Mouse (Mus musculus) liver, embryonic 14.5 days (tissue): Measurements from ENCODE around the gene Myof. TPM values are rescaled to one million over a fixed set of nuclear protein-coding genes. Genes with fewer than 3 reads are reported as not detected.
A peak's percentile ranks its signal among the peaks of the same experiment; 100 is the strongest.

ENCODE experiments used
- ATAC-seq: fragments of 200-750 bp; cut with Nextera tagmentation; 2 replicates; pipeline ENCODE4 v1.8.0; 2017; ENCODE audit warnings: moderate number of reproducible peaks, mild to moderate bottlenecking, moderate library complexity; ENCODE audit not compliant: insufficient read depth
- DNase-seq, 3 experiments: peaks; one replicate each; pipeline ENCODE4 v3.0.0-alpha.2; 2012 to 2013; ENCODE audit warnings: low read depth in 3 of 3, low spot score in 3 of 3
- H3K27ac ChIP-seq: fragments of 300-500 bp; sonication (generic); 2 replicates; pipeline ENCODE4 v1.5.1; 2014; ENCODE audit warnings: moderate library complexity, mild to moderate bottlenecking, control low read depth, inconsistent platforms
- H3K27me3 ChIP-seq: fragments of 300-500 bp; sonication (generic); 2 replicates; pipeline ENCODE4 v1.6.1; 2014; ENCODE audit warnings: mild to moderate bottlenecking, low read length, moderate library complexity; ENCODE audit not compliant: control insufficient read depth, insufficient read depth
- H3K36me3 ChIP-seq: fragments of 300-500 bp; sonication (generic); replicated peaks from 2 replicates; pipeline ENCODE4 v1.6.1; 2014; ENCODE audit warnings: low read depth; ENCODE audit not compliant: control insufficient read depth, insufficient read depth
- H3K4me1 ChIP-seq, 2 experiments: fragments of 200-500 bp in 1 of 2; fragments of 300-500 bp in 1 of 2; sonication (generic) in 1 of 2; replicated peaks; 2 replicates each; pipeline ENCODE4 v1.6.1; 2012 to 2014; ENCODE audit warnings: antibody characterized with exemption in 1 of 2, inconsistent platforms in 1 of 2, low read length in 1 of 2; ENCODE audit not compliant: control insufficient read depth in 2 of 2, insufficient read depth in 2 of 2
- H3K4me2 ChIP-seq: fragments of 300-500 bp; sonication (generic); 2 replicates; pipeline ENCODE4 v1.6.1; 2014; ENCODE audit warnings: low read depth, mild to moderate bottlenecking, control low read depth, moderate library complexity
- H3K4me3 ChIP-seq, 2 experiments: fragments of 200-500 bp in 1 of 2; fragments of 300-500 bp in 1 of 2; sonication (generic) in 1 of 2; 2 replicates each; pipeline ENCODE4 v1.5.1; 2012 to 2014; ENCODE audit warnings: low read depth in 2 of 2, low read length in 2 of 2, mild to moderate bottlenecking in 2 of 2, control low read depth in 1 of 2, inconsistent platforms in 1 of 2, moderate library complexity in 1 of 2; ENCODE audit not compliant: insufficient read depth in 1 of 2
- H3K9ac ChIP-seq: fragments of 300-500 bp; sonication (generic); replicated peaks from 2 replicates; pipeline ENCODE4 v1.6.1; 2014; ENCODE audit warnings: mild to moderate bottlenecking, control low read depth, moderate library complexity
- H3K9me3 ChIP-seq: fragments of 300-500 bp; sonication (generic); 2 replicates; pipeline ENCODE4 v1.6.1; 2016; ENCODE audit warnings: low read length, mixed read lengths; ENCODE audit not compliant: control insufficient read depth
- CTCF ChIP-seq: IDR thresholded peaks from 2 replicates; pipeline ENCODE4 v1.5.1; 2016; ENCODE audit warnings: antibody characterized with exemption, low read depth, control low read depth
- EP300 ChIP-seq: IDR thresholded peaks from 2 replicates; pipeline ENCODE4 v1.6.1; 2016; ENCODE audit warnings: antibody characterized with exemption, low read depth
- WGBS: fragments of 180-500 bp; shearing (Covaris S2); extraction: QIAGEN DNeasy Blood & Tissue Kit; methylation state at CpG from one replicate; pipeline ENCODE4 v1.1.7; 2014; ENCODE audit not compliant: insufficient replicate concordance; 5-methylcytosine and 5-hydroxymethylcytosine counted together
- polyA plus RNA-seq, 2 experiments: library from polyadenylated mRNA; depleted of rRNA in 1 of 2; stranded (reverse) in 1 of 2; unstranded in 1 of 2; fragments of >200 nt; fragmentation: Nextera tagmentation in 1 of 2; extraction: Ambion mirVana in 1 of 2; gene quantifications; 2 replicates each; pipeline versions ENCODE4 v1.2.1 to v1.2.3; 2012 to 2014

The Myof gene
- polyA plus RNA-seq, 2 experiments: 1.3 to 2.0 TPM

DNA sequence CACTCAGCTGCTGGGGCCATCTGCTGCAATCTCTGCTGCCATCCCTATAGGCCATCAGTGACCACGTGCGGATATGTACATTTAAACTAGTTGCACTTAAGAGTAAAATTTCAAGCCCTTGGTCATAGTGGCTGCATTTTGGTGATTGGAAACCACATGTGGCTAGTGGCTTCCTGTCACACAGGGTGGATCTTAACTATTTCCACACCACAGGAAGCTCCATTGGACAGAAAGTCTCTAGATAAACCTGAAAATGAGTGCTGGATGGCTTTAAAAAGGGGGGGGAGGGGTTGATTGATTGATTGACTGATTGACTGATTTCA lies 9.7 kb downstream of the Myof start:
- Histone ChIP-seq H3K4me2 (no peak overlapping the region), H3K36me3 (no peaks in the 10 kb centered on the region), H3K9me3 (no peaks in the 10 kb centered on the region), H3K27ac (no peak overlapping the region), H3K27me3 (no peaks in the 10 kb centered on the region), H3K4me1 (peaks cover 0 to 17% of the 10 kb centered on the region in 2 experiments; a peak in 2 of 4 replicates), H3K4me3 (no peak overlapping the region), H3K9ac (no peak overlapping the region)
- ATAC-seq (no peak), DNase-seq (no peak)
- no peak for TF ChIP-seq CTCF
- no peak for TF ChIP-seq EP300
- 13% methylated on average over 2 of the region's 2 CpGs for WGBS

DNA sequence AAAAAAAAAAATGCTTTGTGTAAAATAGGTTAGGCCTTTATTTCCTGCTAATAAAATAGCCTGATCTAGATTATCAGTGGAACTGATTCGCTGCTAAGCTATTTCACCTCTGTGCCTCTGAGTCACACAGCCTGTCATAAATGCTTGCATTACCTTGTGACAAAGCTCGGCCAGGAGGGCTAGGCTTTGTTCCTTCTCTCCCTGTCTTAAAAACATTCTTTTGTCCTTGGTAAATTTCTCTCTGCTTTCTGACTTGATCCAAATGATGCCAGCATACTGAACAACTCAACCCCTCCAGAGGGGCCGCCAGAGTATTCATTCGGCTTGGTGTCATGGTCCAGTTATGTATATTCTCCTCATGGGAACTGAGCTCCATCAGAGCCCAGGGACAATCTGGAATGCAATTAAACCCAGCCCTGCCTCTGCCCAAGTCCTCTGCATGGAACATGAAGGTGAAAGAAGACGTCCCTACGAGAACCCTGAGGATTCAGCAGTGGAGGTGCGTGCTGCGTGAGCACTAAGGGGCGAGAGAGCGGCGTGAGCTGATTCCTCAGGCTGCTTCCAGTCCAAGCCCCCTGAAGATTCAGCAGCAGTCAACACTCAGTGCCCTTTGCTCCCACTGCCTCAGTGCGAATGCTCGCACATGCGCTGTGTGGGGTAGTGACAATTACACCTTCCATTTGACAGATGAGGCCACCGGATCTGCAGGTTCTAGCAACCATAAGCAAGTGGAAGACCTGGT lies 10.2 kb downstream of the Myof start:
- ATAC-seq: no peak
- Histone ChIP-seq H3K27me3 (no peaks in the 10 kb centered on the region), H3K9ac (no peak overlapping the region), H3K27ac (no peak overlapping the region), H3K4me1 (peaks cover 0 to 17% of the 10 kb centered on the region in 2 experiments; a peak in 2 of 4 replicates), H3K9me3 (no peaks in the 10 kb centered on the region), H3K36me3 (no peaks in the 10 kb centered on the region), H3K4me3 (no peak overlapping the region), H3K4me2 (no peak overlapping the region)
- 50% methylated on average over 15 of the region's 15 CpGs for WGBS
- TF ChIP-seq EP300 (no peak), CTCF (no peak)
- DNase-seq: no peak

DNA sequence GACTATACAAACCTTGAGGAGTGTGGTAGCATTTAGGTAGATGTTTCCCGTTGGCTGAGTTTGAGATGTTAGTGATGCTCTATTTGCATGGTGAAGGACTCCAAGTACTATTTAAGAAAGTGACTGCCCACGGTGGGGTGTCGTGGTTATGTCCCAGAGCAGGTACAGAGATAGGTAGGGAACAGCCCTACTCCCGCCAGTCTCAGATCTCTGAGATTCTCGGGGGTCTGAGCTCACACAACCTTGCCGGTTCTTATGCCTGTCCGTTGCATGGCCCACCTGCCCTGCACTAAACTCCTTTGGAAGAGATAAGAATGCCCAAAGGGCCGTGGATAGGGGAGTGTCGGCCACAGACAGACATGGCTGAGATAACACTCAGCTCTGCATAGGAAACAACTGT lies 12.2 kb downstream of the Myof start:
- H3K4me2 ChIP-seq: 0 out of 2 replicates have a peak overlapping the region, but pooled peaks have one; percentile 15
- H3K9me3 ChIP-seq: no peaks in the 10 kb centered on the region
- no peaks in the 10 kb centered on the region for H3K27me3 ChIP-seq
- DNase-seq: no peak
- H3K27ac ChIP-seq: no peak overlapping the region
- H3K9ac ChIP-seq: no peak overlapping the region
- no peak for ATAC-seq
- 24% methylated on average over 9 of the region's 9 CpGs for whole genome bisulfite sequencing
- no peak for TF ChIP-seq CTCF
- no peak for TF ChIP-seq EP300
- H3K4me3 ChIP-seq: no peak overlapping the region
- peaks cover 0 to 25% of the 10 kb centered on the region in 2 experiments; a peak in 2 of 4 replicates for H3K4me1 ChIP-seq
- H3K36me3 ChIP-seq: no peaks in the 10 kb centered on the region

DNA sequence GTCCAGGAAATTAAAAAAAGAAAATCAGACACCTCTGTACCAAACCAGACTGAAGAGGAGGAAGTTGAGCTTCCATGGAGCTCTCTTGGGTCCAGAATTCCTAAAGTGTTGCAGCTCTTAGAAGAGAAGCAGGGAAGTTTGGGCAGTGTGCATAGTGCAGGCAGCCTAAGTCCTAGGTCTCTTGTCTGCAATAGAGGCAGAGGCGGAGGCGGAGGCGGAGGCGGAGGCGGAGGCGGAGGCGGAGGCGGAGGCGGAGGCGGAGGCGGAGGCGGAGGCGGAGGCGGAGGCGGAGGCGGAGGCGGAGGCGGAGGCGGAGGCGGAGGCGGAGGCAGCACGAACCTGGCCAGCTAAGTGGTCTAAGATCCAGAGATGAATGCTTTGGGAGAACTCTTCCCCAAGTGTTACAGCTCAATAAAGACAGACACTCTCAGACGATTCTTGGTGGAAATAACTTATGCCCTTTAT lies 12.7 kb downstream of the Myof start:
- Histone ChIP-seq H3K27me3 (no peaks in the 10 kb centered on the region), H3K27ac (no peak overlapping the region), H3K9me3 (no peaks in the 10 kb centered on the region), H3K9ac (no peak overlapping the region), H3K4me2 (0 out of 2 replicates have a peak overlapping the region, but pooled peaks have one; percentile 15), H3K4me3 (no peak overlapping the region), H3K4me1 (peaks cover 0 to 30% of the 10 kb centered on the region in 2 experiments; a peak in 2 of 4 replicates), H3K36me3 (no peaks in the 10 kb centered on the region)
- DNase-seq: no peak
- WGBS: 0% methylated on average over 13 of the region's 23 CpGs
- ATAC-seq: no peak
- TF ChIP-seq CTCF (no peak), EP300 (no peak)

DNA sequence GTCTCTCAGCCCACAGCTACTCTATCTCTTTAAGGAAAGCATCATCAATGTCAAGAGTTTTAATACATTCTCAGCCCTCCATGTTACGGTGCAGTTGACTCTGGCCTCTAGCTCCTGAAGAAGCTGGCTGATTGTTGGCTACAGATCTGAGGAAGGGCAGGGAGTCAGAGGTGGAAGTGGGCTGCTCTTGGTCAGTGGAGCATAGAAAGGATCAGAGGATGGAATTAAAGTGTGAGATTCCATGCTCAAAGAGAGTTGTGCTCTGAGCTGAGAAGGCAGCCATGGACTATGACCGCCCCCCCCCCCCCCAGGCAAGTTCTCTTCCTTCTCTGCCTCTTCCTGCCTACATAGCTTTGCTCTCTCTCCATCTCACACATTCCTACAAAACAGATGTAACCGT lies 13.5 kb downstream of the Myof start:
- Histone ChIP-seq H3K27me3 (no peaks in the 10 kb centered on the region), H3K9me3 (no peaks in the 10 kb centered on the region), H3K36me3 (no peaks in the 10 kb centered on the region), H3K9ac (no peak overlapping the region), H3K4me1 (peaks cover 0 to 37% of the 10 kb centered on the region in 2 experiments; a peak in 2 of 4 replicates), H3K4me2 (no peak overlapping the region), H3K27ac (no peak overlapping the region), H3K4me3 (no peak overlapping the region)
- 63% methylated on average over 3 of the region's 3 CpGs for WGBS
- DNase-seq (no peak), ATAC-seq (no peak)
- TF ChIP-seq EP300: no peak
- TF ChIP-seq CTCF: no peak
